Mouse (Mus musculus): Measurements from ENCODE around the gene Colec11.

Gene Colec11

DNA sequence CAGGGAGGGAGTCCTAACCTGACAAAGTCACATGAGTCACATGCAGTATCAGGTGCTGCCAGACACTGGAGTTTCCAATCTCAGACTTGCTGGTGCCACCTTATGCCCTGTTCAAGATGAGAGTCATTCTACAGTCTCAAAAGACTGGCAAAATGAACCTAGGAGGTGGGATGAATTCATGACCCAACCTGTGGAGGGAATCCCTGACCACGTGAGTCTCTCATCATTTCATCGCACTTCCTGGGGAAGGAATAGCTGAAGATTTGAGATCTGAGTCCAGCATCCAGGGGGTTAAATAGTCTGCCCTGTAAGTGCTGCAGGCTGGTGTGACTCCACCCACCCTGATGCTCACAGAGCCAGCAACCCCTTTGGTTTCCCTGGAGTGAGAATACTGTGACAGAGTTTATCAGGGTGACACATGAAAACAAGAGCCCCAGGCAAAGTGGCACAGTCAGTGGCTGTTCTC, 24.6 kb downstream of the Colec11 start:
- DNase-seq = no peak

- DNase-seq = no peak
These were observed 25.1 kb downstream of the Colec11 start for GRCm38 (mm10) chr12:28598110-28598509.

GRCm38 (mm10) chr12:28597699-28598098, 25.5 kb downstream of the Colec11 start:
- no peak for DNase-seq

DNA sequence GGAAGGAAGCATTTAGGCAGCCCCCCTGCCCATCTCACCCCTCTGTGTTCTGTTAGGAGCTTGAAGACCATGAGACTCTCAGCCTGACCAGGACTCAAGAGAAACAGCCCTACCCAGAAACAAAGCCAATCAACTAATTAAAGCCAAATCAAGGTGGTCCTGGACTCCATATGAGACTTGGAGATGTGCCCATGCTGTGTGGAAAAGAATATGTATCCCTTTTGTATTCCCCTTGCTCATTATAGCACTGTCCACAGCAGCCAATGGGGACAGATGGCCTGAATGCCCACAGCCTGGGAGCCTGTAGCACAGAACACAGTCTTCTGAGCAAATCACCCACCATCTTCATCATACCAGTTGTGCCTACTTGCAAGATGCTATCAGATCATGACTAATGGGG, 26.3 kb downstream of the Colec11 start:
- no peak for DNase-seq

GRCm38 (mm10) chr12:28590428-28590827, 32.7 kb downstream of the Colec11 start:
- DNase-seq = no peak

DNA sequence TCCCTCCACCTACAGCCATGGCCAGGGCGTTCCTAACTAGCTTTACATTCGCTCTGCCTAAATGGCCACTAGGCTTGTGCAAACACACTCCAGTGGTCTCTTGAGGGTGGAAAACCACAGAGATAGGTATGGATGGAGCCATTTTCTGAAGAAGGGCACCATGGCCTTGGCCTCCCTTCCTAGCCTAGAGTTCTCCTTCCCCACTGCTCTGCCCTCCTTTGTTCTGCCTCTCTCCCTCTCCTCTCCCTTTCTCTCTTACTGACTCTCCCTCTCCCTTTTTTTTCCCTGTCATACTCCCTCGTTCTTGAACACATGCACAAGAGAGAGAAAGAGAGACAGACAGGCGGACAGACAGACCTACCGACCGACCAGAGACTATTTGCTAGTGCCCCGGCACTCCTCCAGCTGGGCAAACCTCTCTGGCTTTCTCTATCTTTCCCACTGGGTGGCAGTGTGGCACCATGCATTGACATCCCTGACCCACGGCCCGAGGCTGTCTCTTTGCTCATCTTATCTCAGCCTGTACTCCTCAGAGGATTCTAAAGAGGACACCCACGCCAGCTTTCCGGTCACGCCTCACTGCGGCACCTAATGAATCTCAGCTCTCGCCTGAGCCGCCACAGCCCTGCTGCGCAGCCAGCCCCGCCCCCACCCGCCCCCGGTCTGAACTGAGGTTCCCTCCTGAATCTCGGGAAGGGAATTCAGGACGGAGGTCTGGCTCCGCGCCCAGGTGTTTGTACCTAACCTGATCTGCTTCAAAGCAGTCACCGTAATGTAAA, 33.9 kb downstream of the Colec11 start:
- peak; percentile 67 to 80 for DNase-seq

GRCm38 (mm10) chr12:28587949-28588348, 35.2 kb downstream of the Colec11 start:
- DNase-seq = no peak

GRCm38 (mm10) chr12:28584036-28584435, 39.1 kb downstream of the Colec11 start:
- no peak for DNase-seq

GRCm38 (mm10) chr12:28582423-28582822, 40.8 kb downstream of the Colec11 start, which contains the start of gene Allc:
Allc (minus strand) TSS chr12:28582523.
- no peak for DNase-seq

- peak in 1 of 2 experiments; percentile 8 for DNase-seq
These were observed 44.0 kb downstream of the Colec11 start for GRCm38 (mm10) chr12:28579132-28579531.

DNA sequence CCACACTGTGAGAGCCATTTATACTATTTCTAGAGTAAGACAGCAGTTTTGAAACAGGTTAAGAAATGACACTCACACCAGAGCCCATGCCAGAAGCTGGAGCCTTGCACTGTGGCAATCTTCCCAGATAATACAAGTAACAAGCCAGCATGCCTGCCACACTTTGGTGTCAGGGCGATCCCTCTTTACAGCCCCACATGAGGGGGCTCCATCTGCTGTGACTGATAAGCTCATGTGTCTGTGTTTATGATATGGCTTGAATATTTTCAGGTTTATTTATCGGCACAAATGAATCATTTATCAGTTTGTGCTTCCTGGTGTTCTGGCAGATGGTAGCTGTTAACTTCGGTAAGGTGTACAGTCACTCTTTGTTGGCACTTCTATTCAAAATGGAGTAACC, 45.0 kb downstream of the Colec11 start:
- no peak for DNase-seq

GRCm38 (mm10) chr12:28575366-28576070, 47.7 kb downstream of the Colec11 start:
- no peak for DNase-seq

GRCm38 (mm10) chr12:28572241-28572640, 50.9 kb downstream of the Colec11 start:
- DNase-seq = no peak

DNA sequence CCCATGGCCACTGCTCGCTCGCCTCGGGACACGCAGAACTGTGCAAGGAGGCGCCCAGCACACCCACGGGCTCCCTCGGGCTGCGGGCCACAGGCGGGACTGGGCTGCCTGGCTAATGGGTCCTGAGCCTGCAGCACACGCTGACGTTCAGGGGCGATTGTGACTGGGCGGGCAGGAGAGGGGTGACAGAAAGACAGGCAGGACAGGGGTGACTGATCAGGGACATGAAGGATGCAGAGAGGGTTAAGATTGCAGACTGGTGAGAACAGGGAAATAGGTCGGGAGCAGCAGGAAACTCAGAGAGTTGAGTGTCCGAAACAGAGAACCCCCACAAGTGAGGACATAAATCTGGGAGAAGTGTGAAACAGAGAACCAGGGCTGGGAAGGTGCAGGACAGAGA, 70.9 kb downstream of the Colec11 start, which contains the start of gene Dcdc2c:
TSS of gene Dcdc2c (minus strand) at position 101 of the 400 bp plus-strand sequence.
- DNase-seq = no peak

- DNase-seq = no peak
These were observed 71.4 kb downstream of the Colec11 start for GRCm38 (mm10) chr12:28551775-28552174.

GRCm38 (mm10) chr12:28548887-28549286, 74.3 kb downstream of the Colec11 start:
- no peak for DNase-seq
